Mouse (Mus musculus) embryo, embryonic 11.5 days (tissue): ENCODE data around the gene Exoc1.
A peak's percentile ranks its signal among the peaks of the same experiment; 100 is the strongest.

Experiments used
- DNase-seq: peaks from one replicate; pipeline ENCODE4 v3.0.0-alpha.2; 2012; ENCODE audit warnings: low read depth, low spot score

Gene Exoc1

GRCm38 (mm10) chr5:76529040-76529703 lies at the start of gene Exoc1:
TSS of gene Exoc1 (plus strand) at chr5:76529311.
- peak; percentile 89 for DNase-seq

- DNase-seq = peak; percentile 5
Observed at GRCm38 (mm10) chr5:76483811-76484210, 45.3 kb upstream of the Exoc1 start, which contains the start of gene Gm7271. TSS of gene Gm7271 (plus strand) at chr5:76484040.

- no peak for DNase-seq
Observed at GRCm38 (mm10) chr5:76495126-76495525, 34.0 kb upstream of the Exoc1 start.

GRCm38 (mm10) chr5:76522446-76522845 lies 6.7 kb upstream of the Exoc1 start:
- DNase-seq = no peak

- DNase-seq = no peak
Observed at GRCm38 (mm10) chr5:76524623-76525022, 4.5 kb upstream of the Exoc1 start.

GRCm38 (mm10) chr5:76525066-76525465 lies 4.0 kb upstream of the Exoc1 start:
- no peak for DNase-seq

GRCm38 (mm10) chr5:76525829-76526228 lies 3.3 kb upstream of the Exoc1 start:
- DNase-seq = no peak

- no peak for DNase-seq
Observed at GRCm38 (mm10) chr5:76529704-76530066, 574 bp downstream of the Exoc1 start.

- DNase-seq = no peak
Observed at GRCm38 (mm10) chr5:76533186-76533585, 4.1 kb downstream of the Exoc1 start.

GRCm38 (mm10) chr5:76536231-76536630 lies 7.1 kb downstream of the Exoc1 start:
- DNase-seq = no peak

GRCm38 (mm10) chr5:76537578-76537977 lies 8.5 kb downstream of the Exoc1 start:
- no peak for DNase-seq

- DNase-seq = no peak
Observed at GRCm38 (mm10) chr5:76540181-76540580, 11.1 kb downstream of the Exoc1 start.

GRCm38 (mm10) chr5:76540842-76541241 lies 11.7 kb downstream of the Exoc1 start:
- no peak for DNase-seq

- no peak for DNase-seq
Observed at GRCm38 (mm10) chr5:76543200-76543599, 14.1 kb downstream of the Exoc1 start.

GRCm38 (mm10) chr5:76550426-76550825 lies 21.3 kb downstream of the Exoc1 start:
- no peak for DNase-seq

- no peak for DNase-seq
Observed at GRCm38 (mm10) chr5:76565321-76565720, 36.2 kb downstream of the Exoc1 start.

- DNase-seq = no peak
Observed at GRCm38 (mm10) chr5:76574251-76574650, 45.1 kb downstream of the Exoc1 start.

- no peak for DNase-seq
Observed at GRCm38 (mm10) chr5:76577026-76577425, 47.9 kb downstream of the Exoc1 start.

GRCm38 (mm10) chr5:76585378-76585777 lies 56.3 kb downstream of the Exoc1 start:
- DNase-seq = no peak

- peak; percentile 75 for DNase-seq
Observed at GRCm38 (mm10) chr5:76588551-76589283, 59.6 kb downstream of the Exoc1 start, which contains the start of gene Cep135. TSS of gene Cep135 (plus strand) at chr5:76588698.

- no peak for DNase-seq
Observed at GRCm38 (mm10) chr5:76589311-76589710, 60.2 kb downstream of the Exoc1 start.

- DNase-seq = no peak
Observed at GRCm38 (mm10) chr5:76590009-76590408, 60.9 kb downstream of the Exoc1 start.

GRCm38 (mm10) chr5:76591885-76592284 lies 62.8 kb downstream of the Exoc1 start:
- DNase-seq = no peak
